Mouse (Mus musculus): ENCODE measurements at regions not wholly inside any gene's neighbourhood (a gene's known extent, or its start where the extent isn't known, plus 50 kb on each side); places are given as distances from the start of the nearest gene placed in this dataset.

GRCm38 (mm10) chr9:120654736-120655135 is 83.5 kb downstream of the Rpl14 start:
- no peak overlapping the region for H3K4me3 ChIP-seq (replicated peaks; ENCODE audit: extremely low read depth, low read depth, low read length)
- H3K4me1 ChIP-seq (ENCODE audit: control insufficient read depth, insufficient read depth, low read length), result no peaks in the 10 kb centered on the region; the same call in 1 of the 2 replicates
- WGBS, result 75% methylated on average over 1 of the region's 1 CpGs
- TF ChIP-seq POLR2A (IDR thresholded peaks at IDR 0.05; ENCODE audit: borderline replicate concordance, extremely low read depth, low read depth, low read length) (no peak), CTCF (IDR thresholded peaks at IDR 0.05; ENCODE audit: insufficient read depth, low read length) (no peak)
- DNase-seq, result no peak

- peak; percentile 33 for DNase-seq
- TF ChIP-seq POLR2A (IDR thresholded peaks at IDR 0.05; ENCODE audit: borderline replicate concordance, extremely low read depth, low read depth, low read length) (no peak), CTCF (IDR thresholded peaks at IDR 0.05; ENCODE audit: insufficient read depth, low read length) (peak; percentile 77)
- WGBS, result 23% methylated on average over 6 of the region's 6 CpGs
- H3K4me1 ChIP-seq (ENCODE audit: control insufficient read depth, insufficient read depth, low read length), result no peaks in the 10 kb centered on the region; the same call in 1 of the 2 replicates
- H3K4me3 ChIP-seq (replicated peaks; ENCODE audit: extremely low read depth, low read depth, low read length), result no peak overlapping the region
Measured at GRCm38 (mm10) chr9:120656976-120657375, 85.7 kb downstream of the Rpl14 start.

GRCm38 (mm10) chr9:120657786-120658185 is 86.5 kb downstream of the Rpl14 start:
- H3K4me1 ChIP-seq (ENCODE audit: control insufficient read depth, insufficient read depth, low read length), result no peaks in the 10 kb centered on the region; the same call in 1 of the 2 replicates
- no peak for DNase-seq
- H3K4me3 ChIP-seq (replicated peaks; ENCODE audit: extremely low read depth, low read depth, low read length), result no peak overlapping the region
- TF ChIP-seq POLR2A (IDR thresholded peaks at IDR 0.05; ENCODE audit: borderline replicate concordance, extremely low read depth, low read depth, low read length) (no peak), CTCF (IDR thresholded peaks at IDR 0.05; ENCODE audit: insufficient read depth, low read length) (no peak)

- Histone ChIP-seq H3K4me3 (replicated peaks; ENCODE audit: extremely low read depth, low read depth, low read length) (no peak overlapping the region), H3K4me1 (ENCODE audit: control insufficient read depth, insufficient read depth, low read length) (no peaks in the 10 kb centered on the region; the same call in 1 of the 2 replicates)
- no peak for DNase-seq
- WGBS, result 70% methylated on average over 2 of the region's 2 CpGs
- TF ChIP-seq CTCF (IDR thresholded peaks at IDR 0.05; ENCODE audit: insufficient read depth, low read length), result no peak
- no peak for TF ChIP-seq POLR2A (IDR thresholded peaks at IDR 0.05; ENCODE audit: borderline replicate concordance, extremely low read depth, low read depth, low read length)
Measured at GRCm38 (mm10) chr9:120658576-120658975, 87.3 kb downstream of the Rpl14 start.

GRCm38 (mm10) chr9:120661226-120661625 is 90.0 kb downstream of the Rpl14 start:
- H3K4me3 ChIP-seq (replicated peaks; ENCODE audit: extremely low read depth, low read depth, low read length), result no peak overlapping the region
- DNase-seq, result no peak
- TF ChIP-seq CTCF (IDR thresholded peaks at IDR 0.05; ENCODE audit: insufficient read depth, low read length), result no peak
- TF ChIP-seq POLR2A (IDR thresholded peaks at IDR 0.05; ENCODE audit: borderline replicate concordance, extremely low read depth, low read depth, low read length), result no peak
- H3K4me1 ChIP-seq (ENCODE audit: control insufficient read depth, insufficient read depth, low read length), result no peaks in the 10 kb centered on the region; the same call in 1 of the 2 replicates
- 57% methylated on average over 5 of the region's 5 CpGs for WGBS

- Histone ChIP-seq H3K4me3 (replicated peaks; ENCODE audit: extremely low read depth, low read depth, low read length) (no peak overlapping the region), H3K4me1 (ENCODE audit: control insufficient read depth, insufficient read depth, low read length) (no peaks in the 10 kb centered on the region; the same call in 1 of the 2 replicates)
- WGBS, result 92% methylated on average over 7 of the region's 7 CpGs
- TF ChIP-seq POLR2A (IDR thresholded peaks at IDR 0.05; ENCODE audit: borderline replicate concordance, extremely low read depth, low read depth, low read length), result no peak
- TF ChIP-seq CTCF (IDR thresholded peaks at IDR 0.05; ENCODE audit: insufficient read depth, low read length), result no peak
- no peak for DNase-seq
Measured at GRCm38 (mm10) chr9:120661641-120662227, 90.5 kb downstream of the Rpl14 start.

- 64% methylated on average over 6 of the region's 6 CpGs for WGBS
- TF ChIP-seq CTCF (IDR thresholded peaks at IDR 0.05; ENCODE audit: insufficient read depth, low read length), result no peak
- no peak for TF ChIP-seq POLR2A (IDR thresholded peaks at IDR 0.05; ENCODE audit: borderline replicate concordance, extremely low read depth, low read depth, low read length)
- no peak for DNase-seq
- H3K4me1 ChIP-seq (ENCODE audit: control insufficient read depth, insufficient read depth, low read length), result no peaks in the 10 kb centered on the region
- H3K4me3 ChIP-seq (replicated peaks; ENCODE audit: extremely low read depth, low read depth, low read length), result no peak overlapping the region
Measured at GRCm38 (mm10) chr9:120663181-120663580, 91.9 kb downstream of the Rpl14 start.

GRCm38 (mm10) chr9:120664086-120664485 is 92.8 kb downstream of the Rpl14 start:
- WGBS, result 86% methylated on average over 10 of the region's 10 CpGs
- Histone ChIP-seq H3K4me1 (ENCODE audit: control insufficient read depth, insufficient read depth, low read length) (no peaks in the 10 kb centered on the region), H3K4me3 (replicated peaks; ENCODE audit: extremely low read depth, low read depth, low read length) (no peak overlapping the region)
- no peak for DNase-seq
- TF ChIP-seq POLR2A (IDR thresholded peaks at IDR 0.05; ENCODE audit: borderline replicate concordance, extremely low read depth, low read depth, low read length), result no peak
- TF ChIP-seq CTCF (IDR thresholded peaks at IDR 0.05; ENCODE audit: insufficient read depth, low read length), result no peak

GRCm38 (mm10) chr9:120672452-120672851 is 101.2 kb downstream of the Rpl14 start:
- WGBS, result 62% methylated on average over 6 of the region's 6 CpGs
- Histone ChIP-seq H3K4me3 (replicated peaks; ENCODE audit: extremely low read depth, low read depth, low read length) (no peak overlapping the region), H3K4me1 (ENCODE audit: control insufficient read depth, insufficient read depth, low read length) (peaks cover 3% of the 10 kb centered on the region; the same call in 1 of the 2 replicates)
- no peak for DNase-seq
- TF ChIP-seq POLR2A (IDR thresholded peaks at IDR 0.05; ENCODE audit: borderline replicate concordance, extremely low read depth, low read depth, low read length) (no peak), CTCF (IDR thresholded peaks at IDR 0.05; ENCODE audit: insufficient read depth, low read length) (no peak)

GRCm38 (mm10) chr9:120674855-120675254 is 103.6 kb downstream of the Rpl14 start:
- 13% methylated on average over 11 of the region's 11 CpGs for WGBS

More at GRCm38 (mm10) chr9:120674855-120675254, 103.6 kb downstream of the Rpl14 start:
- TF ChIP-seq POLR2A (IDR thresholded peaks at IDR 0.05; ENCODE audit: borderline replicate concordance, extremely low read depth, low read depth, low read length) (no peak), CTCF (IDR thresholded peaks at IDR 0.05; ENCODE audit: insufficient read depth, low read length) (no peak)
- DNase-seq, result no peak
- Histone ChIP-seq H3K4me3 (replicated peaks; ENCODE audit: extremely low read depth, low read depth, low read length) (no peak overlapping the region), H3K4me1 (ENCODE audit: control insufficient read depth, insufficient read depth, low read length) (peaks cover 3% of the 10 kb centered on the region; the same call in 1 of the 2 replicates)
